Mouse (Mus musculus): ENCODE measurements at regions not wholly inside any gene's neighbourhood (a gene's known extent, or its start where the extent isn't known, plus 50 kb on each side); places are given as distances from the start of the nearest gene placed in this dataset.
A peak's percentile ranks its signal among the peaks of the same experiment; 100 is the strongest.

- intact Hi-C loops (cut with DNase I): no loop called here
- Histone ChIP-seq H3K27ac (no peak overlapping the region), H3K4me3 (no peak overlapping the region)
- no peak for DNase-seq
- TF ChIP-seq CTCF (IDR thresholded peaks at IDR 0.05): no peak
Observed at GRCm38 (mm10) chr9:113381591-113382110, 326.4 kb downstream of the Pdcd6ip start.

- DNase-seq: no peak
- no peak for TF ChIP-seq CTCF (IDR thresholded peaks at IDR 0.05)
- no peak overlapping the region for H3K4me3 ChIP-seq
- no peak overlapping the region for H3K27ac ChIP-seq
- intact Hi-C loops (cut with DNase I): no loop called here
Observed at GRCm38 (mm10) chr9:113380408-113381129, 327.5 kb downstream of the Pdcd6ip start.

GRCm38 (mm10) chr9:113378525-113378924 lies 329.5 kb downstream of the Pdcd6ip start:
- Histone ChIP-seq H3K4me3 (no peak overlapping the region), H3K27ac (no peak overlapping the region)
- no peak for TF ChIP-seq CTCF (IDR thresholded peaks at IDR 0.05)
- intact Hi-C loops (cut with DNase I): no loop called here
- no peak for DNase-seq

- no peak overlapping the region for H3K4me3 ChIP-seq
- H3K27ac ChIP-seq: no peak overlapping the region
- no peak for DNase-seq
- intact Hi-C loops (cut with DNase I): no loop called here
- TF ChIP-seq CTCF (IDR thresholded peaks at IDR 0.05): no peak
Observed at GRCm38 (mm10) chr9:113371718-113372306, 336.2 kb downstream of the Pdcd6ip start.

- Histone ChIP-seq H3K4me3 (no peak overlapping the region), H3K27ac (no peak overlapping the region)
- TF ChIP-seq CTCF (IDR thresholded peaks at IDR 0.05): no peak
- DNase-seq: no peak
- intact Hi-C loops (cut with DNase I): no loop called here
Observed at GRCm38 (mm10) chr9:113347942-113348341, 360.1 kb downstream of the Pdcd6ip start.

GRCm38 (mm10) chr9:113346531-113346930 lies 361.5 kb downstream of the Pdcd6ip start:
- intact Hi-C loops (cut with DNase I): no loop called here
- no peak overlapping the region for H3K27ac ChIP-seq
- TF ChIP-seq CTCF (IDR thresholded peaks at IDR 0.05): no peak
- DNase-seq: no peak
- H3K4me3 ChIP-seq: no peak overlapping the region

GRCm38 (mm10) chr9:113342131-113342530 lies 365.9 kb downstream of the Pdcd6ip start:
- no peak overlapping the region for H3K4me3 ChIP-seq
- TF ChIP-seq CTCF (IDR thresholded peaks at IDR 0.05): no peak
- intact Hi-C loops (cut with DNase I): no loop called here
- H3K27ac ChIP-seq: no peak overlapping the region
- no peak for DNase-seq

GRCm38 (mm10) chr9:113340838-113341237 lies 367.2 kb downstream of the Pdcd6ip start:
- peak; percentile 20 for DNase-seq
- no peak overlapping the region for H3K27ac ChIP-seq
- no peak for TF ChIP-seq CTCF (IDR thresholded peaks at IDR 0.05)
- intact Hi-C loops (cut with DNase I): no loop called here
- no peak overlapping the region for H3K4me3 ChIP-seq

- no peak overlapping the region for H3K27ac ChIP-seq
- intact Hi-C loops (cut with DNase I): no loop called here
Observed at GRCm38 (mm10) chr9:113340036-113340435, 368.0 kb downstream of the Pdcd6ip start.

GRCm38 (mm10) chr9:113324489-113324888 lies 383.6 kb downstream of the Pdcd6ip start:
- intact Hi-C loops (cut with DNase I): no loop called here
- Histone ChIP-seq H3K27ac (no peak overlapping the region), H3K4me3 (no peak overlapping the region)
- TF ChIP-seq CTCF (IDR thresholded peaks at IDR 0.05): no peak
- DNase-seq: no peak

More at GRCm38 (mm10) chr9:113340036-113340435, 368.0 kb downstream of the Pdcd6ip start:
- TF ChIP-seq CTCF (IDR thresholded peaks at IDR 0.05): no peak
- H3K4me3 ChIP-seq: no peak overlapping the region
- DNase-seq: no peak

GRCm38 (mm10) chr9:113309707-113310574 lies 398.1 kb downstream of the Pdcd6ip start:
- intact Hi-C loops (cut with DNase I): no loop called here
- DNase-seq: no peak
- no peak for TF ChIP-seq CTCF (IDR thresholded peaks at IDR 0.05)

GRCm38 (mm10) chr9:113305761-113306160 lies 402.3 kb downstream of the Pdcd6ip start:
- no peak overlapping the region for H3K27ac ChIP-seq
- intact Hi-C loops (cut with DNase I): no loop called here
- no peak overlapping the region for H3K4me3 ChIP-seq
- no peak for DNase-seq
- TF ChIP-seq CTCF (IDR thresholded peaks at IDR 0.05): no peak

More at GRCm38 (mm10) chr9:113309707-113310574, 398.1 kb downstream of the Pdcd6ip start:
- H3K4me3 ChIP-seq: no peak overlapping the region
- no peak overlapping the region for H3K27ac ChIP-seq

GRCm38 (mm10) chr9:113302429-113302828 lies 405.6 kb downstream of the Pdcd6ip start:
- intact Hi-C loops (cut with DNase I): no loop called here
- Histone ChIP-seq H3K4me3 (no peak overlapping the region), H3K27ac (no peak overlapping the region)
- DNase-seq: no peak
- no peak for TF ChIP-seq CTCF (IDR thresholded peaks at IDR 0.05)
